Mouse (Mus musculus) heart, postnatal 0 days (tissue): ENCODE results near the gene B230118H07Rik. TPM values are rescaled to one million over a fixed set of nuclear protein-coding genes. Genes with fewer than 3 reads are reported as not detected.

Experiments
- ATAC-seq: fragments of 200-750 bp; cut with Nextera tagmentation; 2 replicates; pipeline ENCODE4 v1.8.0; 2017; ENCODE audit warnings: low read depth, moderate number of reproducible peaks, moderate library complexity; ENCODE audit not compliant: insufficient read depth
- DNase-seq: peaks from one replicate; pipeline ENCODE4 v3.0.0-alpha.2; 2016; ENCODE audit warnings: low spot score
- H3K27ac ChIP-seq: fragments of 300-500 bp; sonication (generic); 2 replicates; pipeline ENCODE4 v1.5.1; 2014; ENCODE audit warnings: low read depth, mild to moderate bottlenecking
- H3K27me3 ChIP-seq: fragments of 300-500 bp; sonication (generic); 2 replicates; pipeline ENCODE4 v1.6.1; 2014; ENCODE audit warnings: low read length, mixed read lengths; ENCODE audit not compliant: control insufficient read depth, insufficient read depth
- H3K36me3 ChIP-seq: fragments of 300-500 bp; sonication (generic); replicated peaks from 2 replicates; pipeline ENCODE4 v1.6.1; 2014; ENCODE audit warnings: low read length, mixed read lengths; ENCODE audit not compliant: control insufficient read depth, insufficient read depth
- H3K4me1 ChIP-seq: fragments of 300-500 bp; sonication (generic); 2 replicates; pipeline ENCODE4 v1.6.1; 2014; ENCODE audit warnings: antibody characterized with exemption; ENCODE audit not compliant: control insufficient read depth, insufficient read depth
- H3K4me2 ChIP-seq: fragments of 300-500 bp; sonication (generic); 2 replicates; pipeline ENCODE4 v1.6.1; 2014; ENCODE audit warnings: low read depth, mild to moderate bottlenecking, low read length, moderate library complexity
- H3K4me3 ChIP-seq: fragments of 300-500 bp; sonication (generic); 2 replicates; pipeline ENCODE4 v1.5.1; 2014; ENCODE audit warnings: low read depth, low read length
- H3K9ac ChIP-seq: fragments of 300-500 bp; sonication (generic); replicated peaks from 2 replicates; pipeline ENCODE4 v1.6.1; 2014; ENCODE audit warnings: low read depth, low read length, mixed read lengths
- H3K9me3 ChIP-seq: fragments of 300-500 bp; sonication (generic); replicated peaks from 2 replicates; pipeline ENCODE4 v1.6.1; 2016; ENCODE audit warnings: low read length; ENCODE audit not compliant: control insufficient read depth
- CTCF ChIP-seq: IDR thresholded peaks from 2 replicates; pipeline ENCODE4 v1.5.1; 2016; ENCODE audit warnings: antibody characterized with exemption, control low read depth, low read depth
- EP300 ChIP-seq: IDR thresholded peaks from 2 replicates; pipeline ENCODE4 v1.6.1; 2016; ENCODE audit warnings: antibody characterized with exemption, low read depth
- WGBS: fragments of 180-500 bp; shearing (Covaris S2); extraction: QIAGEN DNeasy Blood & Tissue Kit; methylation state at CpG from one replicate; pipeline ENCODE4 v1.1.7; 2014; 5-methylcytosine and 5-hydroxymethylcytosine counted together
- polyA plus RNA-seq: library from polyadenylated mRNA; unstranded; fragments of >200 nt; fragmentation: Nextera tagmentation; extraction: Ambion mirVana; gene quantifications from 2 replicates; pipeline ENCODE4 v1.2.1, GENCODE M21; 2015
- total RNA-seq: library from RNA; depleted of rRNA; stranded (reverse); fragments of >200 nt; gene quantifications from 2 replicates; pipeline ENCODE4 v1.2.3, GENCODE M21; 2014; ENCODE audit warnings: low replicate concordance

Gene B230118H07Rik
- total and polyA plus RNA-seq, 2 experiments from 2014 or later = 17.3 to 85.5 TPM

- Histone ChIP-seq H3K27me3 (no peaks in the 10 kb centered on the region), H3K9ac (no peak overlapping the region), H3K36me3 (no peaks in the 10 kb centered on the region), H3K4me2 (no peak overlapping the region), H3K27ac (peak overlapping the region; percentile 46; the same call in 1 of the 2 replicates), H3K4me3 (no peak overlapping the region), H3K9me3 (no peaks in the 10 kb centered on the region), H3K4me1 (no peaks in the 10 kb centered on the region; the same call in 1 of the 2 replicates)
- 86% methylated on average over 8 of the region's 8 CpGs for WGBS
- TF ChIP-seq EP300 (no peak), CTCF (no peak)
- DNase-seq (no peak), ATAC-seq (no peak)
Measured at GRCm38 (mm10) chr2:101552301-101552700, 97.0 kb downstream of the B230118H07Rik start.

DNA sequence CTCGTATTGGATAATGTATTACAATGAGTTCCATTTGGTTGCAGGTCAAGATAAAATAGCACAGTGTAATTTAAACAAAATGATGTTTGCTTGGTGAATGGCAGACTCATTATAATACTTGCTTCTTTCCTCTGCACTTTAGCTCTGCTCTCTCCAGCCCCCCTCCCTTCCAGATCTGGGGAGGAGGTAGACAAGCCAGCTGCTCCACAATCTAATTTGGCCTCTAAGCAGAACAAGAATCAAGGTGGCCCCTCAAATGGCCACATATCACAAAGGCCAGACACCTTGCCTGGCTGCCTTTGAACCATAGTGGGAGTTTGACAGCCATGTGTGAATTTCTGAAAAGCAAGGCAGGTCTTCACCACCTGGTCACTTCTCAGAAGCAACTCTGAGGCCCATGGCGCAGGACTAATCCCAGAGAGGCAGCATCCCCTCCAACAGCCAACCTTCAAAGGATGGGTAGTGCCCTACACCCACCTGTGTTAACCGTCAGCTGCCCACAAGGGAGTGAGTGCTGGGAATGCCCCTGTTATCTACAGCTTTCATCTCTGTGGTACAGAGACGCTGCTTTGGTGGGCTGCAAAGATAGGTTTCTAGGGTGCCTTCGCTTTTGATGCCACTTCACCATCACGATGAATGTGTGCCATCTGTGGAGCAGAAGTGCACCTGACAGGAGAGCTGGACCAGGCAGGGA lies 98.2 kb downstream of the B230118H07Rik start:
- no peak overlapping the region for H3K4me3 ChIP-seq
- H3K27ac ChIP-seq = no peak overlapping the region; the same call in 1 of the 2 replicates
- no peak overlapping the region for H3K4me2 ChIP-seq
- no peak overlapping the region for H3K9ac ChIP-seq
- H3K27me3 ChIP-seq = no peaks in the 10 kb centered on the region
- TF ChIP-seq EP300 = no peak
- no peak for TF ChIP-seq CTCF
- DNase-seq (no peak), ATAC-seq (no peak)
- no peaks in the 10 kb centered on the region; the same call in 1 of the 2 replicates for H3K4me1 ChIP-seq
- WGBS = 71% methylated on average over 6 of the region's 6 CpGs
- H3K36me3 ChIP-seq = no peaks in the 10 kb centered on the region
- H3K9me3 ChIP-seq = no peaks in the 10 kb centered on the region

GRCm38 (mm10) chr2:101550176-101550575 lies 99.2 kb downstream of the B230118H07Rik start:
- no peaks in the 10 kb centered on the region for H3K4me1 ChIP-seq
- TF ChIP-seq EP300 (no peak), CTCF (no peak)
- H3K4me3 ChIP-seq = no peak overlapping the region
- 46% methylated on average over 2 of the region's 2 CpGs for WGBS
- DNase-seq = no peak
- ATAC-seq = no peak
- H3K36me3 ChIP-seq = no peaks in the 10 kb centered on the region
- peak overlapping the region; percentile 30; the same call in 1 of the 2 replicates for H3K27ac ChIP-seq
- no peaks in the 10 kb centered on the region for H3K9me3 ChIP-seq
- H3K9ac ChIP-seq = no peak overlapping the region
- H3K4me2 ChIP-seq = no peak overlapping the region
- H3K27me3 ChIP-seq = no peaks in the 10 kb centered on the region

- Histone ChIP-seq H3K9ac (no peak overlapping the region), H3K4me3 (no peak overlapping the region), H3K27ac (no peak overlapping the region), H3K4me1 (no peaks in the 10 kb centered on the region), H3K36me3 (no peaks in the 10 kb centered on the region), H3K4me2 (no peak overlapping the region), H3K27me3 (no peaks in the 10 kb centered on the region), H3K9me3 (no peaks in the 10 kb centered on the region)
- 78% methylated on average over 6 of the region's 6 CpGs for WGBS
- DNase-seq = no peak
- no peak for ATAC-seq
- TF ChIP-seq CTCF = no peak
- no peak for TF ChIP-seq EP300
Measured at GRCm38 (mm10) chr2:101548866-101549265, 100.5 kb downstream of the B230118H07Rik start.

DNA sequence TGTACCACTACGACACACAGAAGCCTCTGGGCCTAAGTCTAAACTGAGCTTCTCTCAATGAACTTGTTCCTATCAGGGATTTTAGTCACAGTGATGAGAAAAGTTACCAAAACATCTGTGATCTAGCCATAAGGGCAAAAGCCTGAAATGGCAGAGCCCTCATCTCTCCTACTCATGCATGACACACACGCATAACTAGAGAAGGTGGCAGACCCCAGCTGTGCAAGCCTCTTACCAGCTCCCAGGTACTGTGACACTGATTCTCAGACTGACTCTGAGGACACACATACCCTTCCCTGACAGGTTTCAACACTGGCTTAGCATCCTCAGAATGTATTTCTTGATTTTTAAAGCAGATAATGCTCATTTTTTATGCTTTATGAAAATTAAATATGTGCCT lies 103.7 kb downstream of the B230118H07Rik start:
- Histone ChIP-seq H3K4me1 (no peaks in the 10 kb centered on the region), H3K27ac (no peak overlapping the region), H3K36me3 (no peaks in the 10 kb centered on the region), H3K9me3 (no peaks in the 10 kb centered on the region), H3K4me2 (no peak overlapping the region), H3K27me3 (no peaks in the 10 kb centered on the region), H3K9ac (no peak overlapping the region), H3K4me3 (no peak overlapping the region)
- DNase-seq (no peak), ATAC-seq (no peak)
- 83% methylated on average over 2 of the region's 2 CpGs for WGBS
- TF ChIP-seq CTCF (no peak), EP300 (no peak)
